Mouse (Mus musculus) megakaryocyte progenitor cell, adult 5-6 weeks (primary cell): Measurements from ENCODE around the gene Btla. TPM values are rescaled to one million over a fixed set of nuclear protein-coding genes. Genes with fewer than 3 reads are reported as not detected.
A peak's percentile ranks its signal among the peaks of the same experiment; 100 is the strongest.

Experiments used
- ATAC-seq: replicated peaks from 2 replicates; pipeline ENCODE4 v1.8.0; 2016; ENCODE audit warnings: mild to moderate bottlenecking, moderate TSS enrichment, inconsistent platforms; ENCODE audit not compliant: poor library complexity
- total RNA-seq, 2 experiments: library from RNA; stranded (forward) in 1 of 2; stranded (reverse) in 1 of 2; fragments of 157-497, 149-512 nt in 1 of 2; fragments of 200-1000 nt in 1 of 2; gene quantifications; 2 replicates each; pipeline versions ENCODE4 v1.2.3 to v1.2.4; 2015 to 2017

The Btla gene
- total RNA-seq (2015): 6.1 and 7.0 TPM in 2 replicates
- total RNA-seq (2017): 6.6 and 7.6 TPM in 2 replicates

DNA sequence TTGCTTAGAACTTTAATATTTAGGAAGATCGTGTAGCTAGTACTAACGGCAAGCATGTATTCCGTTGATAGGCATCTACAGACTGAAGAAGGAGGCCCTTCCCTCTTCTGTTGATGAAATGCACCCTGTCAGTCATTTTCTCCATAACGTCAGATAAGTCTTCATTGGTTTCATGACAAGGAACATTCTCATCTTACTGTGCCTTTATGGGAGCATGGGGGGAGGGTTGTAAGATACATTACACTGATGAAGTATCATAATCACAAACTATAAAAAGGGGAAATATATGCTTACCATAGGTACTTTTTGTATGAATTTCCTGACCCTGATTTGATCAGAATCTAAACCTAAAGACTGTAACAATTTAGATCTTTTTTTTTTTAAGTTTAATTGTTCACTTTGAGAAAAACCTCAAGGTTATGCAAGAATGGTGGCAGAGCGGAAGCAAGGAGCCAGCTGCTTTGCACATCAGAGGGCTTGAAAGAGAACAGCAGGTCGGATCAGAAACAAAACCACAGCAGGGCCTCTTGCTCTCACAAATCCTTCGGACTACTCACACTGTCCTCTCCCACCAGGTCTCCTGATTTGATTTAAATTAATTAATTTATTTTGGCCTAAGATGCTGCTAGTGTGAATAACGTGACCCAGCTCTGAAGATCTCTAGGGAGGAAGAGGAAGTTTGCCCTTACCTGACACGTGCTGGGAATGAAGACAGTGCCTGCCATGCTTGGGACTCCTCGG lies at the start of gene Btla:
Gene Btla (plus strand): TSS at position 668 of the 741 bp plus-strand sequence.
- peak; percentile 75 for ATAC-seq

DNA sequence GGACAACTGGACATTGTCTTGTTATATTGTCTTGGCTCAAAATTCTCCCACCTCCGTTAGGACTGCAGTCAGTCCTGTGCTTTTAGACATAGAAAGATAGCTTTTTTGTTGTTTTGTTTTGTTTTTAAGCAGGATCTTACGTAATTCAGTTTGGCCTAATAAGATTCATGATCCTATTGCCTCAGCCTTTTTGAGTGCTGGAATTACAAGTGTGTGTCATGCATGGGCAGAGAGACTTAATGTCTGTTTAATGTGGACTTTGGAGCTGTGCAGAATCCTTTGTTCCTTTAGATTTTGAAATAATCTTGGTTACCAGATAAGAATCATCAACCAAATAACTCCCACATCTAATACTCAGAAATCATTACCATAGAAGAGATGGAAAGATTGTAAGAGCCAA lies 45.6 kb upstream of the Btla start:
- no peak for ATAC-seq

DNA sequence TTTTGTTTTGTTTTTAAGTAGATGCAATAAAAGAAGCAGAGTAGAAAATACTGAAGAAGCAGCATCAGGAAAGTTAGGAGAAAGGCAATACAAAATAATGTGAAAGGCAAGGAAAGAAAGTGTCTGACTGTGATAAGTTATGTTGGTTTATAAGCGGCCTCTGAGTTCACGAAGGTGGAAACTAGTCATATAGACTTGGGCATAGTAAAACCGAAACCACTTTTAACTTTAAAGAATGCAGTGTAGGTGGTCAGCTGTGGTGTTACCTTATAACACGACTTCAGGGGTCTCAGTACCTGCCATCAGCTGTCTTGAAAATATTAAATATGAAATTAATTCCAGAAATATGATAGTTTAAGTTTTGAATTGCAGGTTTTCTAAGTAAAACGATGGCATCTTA lies 42.3 kb upstream of the Btla start:
- no peak for ATAC-seq

DNA sequence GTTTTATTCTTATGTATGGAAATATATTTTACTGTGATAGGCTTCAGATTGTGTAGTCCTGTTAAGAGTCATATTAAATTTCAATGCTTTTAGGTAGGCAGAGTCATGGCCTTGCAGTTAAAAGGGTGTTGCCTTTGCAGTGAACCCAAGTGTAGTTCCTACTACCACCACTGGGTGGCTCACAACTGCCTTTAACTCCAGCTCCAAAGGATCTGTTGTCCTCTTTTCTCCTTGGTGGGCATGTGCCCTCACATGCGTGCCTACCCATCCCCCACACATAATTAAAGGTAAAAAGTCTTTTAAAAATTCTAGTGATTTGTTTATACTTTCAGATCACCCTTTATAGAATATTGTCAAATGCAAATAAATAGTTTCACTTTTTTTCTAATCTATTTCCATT lies 31.5 kb upstream of the Btla start:
- ATAC-seq: peak; percentile 97

DNA sequence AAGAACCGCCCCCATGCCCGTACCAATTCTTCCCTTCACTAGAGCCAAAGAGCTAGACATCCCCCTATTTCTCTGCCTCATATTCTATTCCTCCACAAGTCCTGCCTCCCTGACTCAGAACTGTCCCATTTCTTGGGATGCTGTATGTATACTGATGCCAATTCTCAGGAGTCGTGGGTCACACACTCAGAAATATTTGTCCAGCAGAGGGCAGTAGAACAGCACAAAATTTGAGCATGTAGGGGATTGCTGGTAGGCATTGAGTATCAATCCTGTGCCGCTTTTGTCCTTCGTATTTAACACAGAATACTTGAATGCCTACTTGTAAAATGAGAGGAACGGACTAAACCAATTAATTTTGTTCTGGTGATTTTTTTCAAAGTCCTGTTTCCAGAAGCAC lies 27.3 kb upstream of the Btla start:
- ATAC-seq: peak; percentile 90

DNA sequence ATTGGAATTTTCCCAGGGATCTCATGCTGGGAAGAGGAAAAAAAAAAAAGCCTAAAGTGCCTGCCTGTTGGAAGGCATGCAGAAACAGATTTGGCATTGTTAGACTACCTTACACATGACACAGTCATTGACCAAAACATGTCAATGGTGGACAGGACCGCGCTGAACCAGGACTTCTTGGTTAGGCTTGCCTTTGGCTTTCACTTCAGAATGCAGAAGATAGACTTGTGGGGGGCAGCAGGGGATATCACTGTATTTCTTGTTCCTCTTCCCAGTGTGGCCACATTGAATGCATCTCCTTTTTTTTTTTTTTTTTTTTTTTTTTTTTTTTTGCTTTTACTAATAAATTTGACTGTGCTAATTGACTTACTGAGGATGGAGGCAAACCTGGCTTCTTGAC lies 22.7 kb upstream of the Btla start:
- ATAC-seq: peak; percentile 66; the same call in 1 of the 2 replicates

DNA sequence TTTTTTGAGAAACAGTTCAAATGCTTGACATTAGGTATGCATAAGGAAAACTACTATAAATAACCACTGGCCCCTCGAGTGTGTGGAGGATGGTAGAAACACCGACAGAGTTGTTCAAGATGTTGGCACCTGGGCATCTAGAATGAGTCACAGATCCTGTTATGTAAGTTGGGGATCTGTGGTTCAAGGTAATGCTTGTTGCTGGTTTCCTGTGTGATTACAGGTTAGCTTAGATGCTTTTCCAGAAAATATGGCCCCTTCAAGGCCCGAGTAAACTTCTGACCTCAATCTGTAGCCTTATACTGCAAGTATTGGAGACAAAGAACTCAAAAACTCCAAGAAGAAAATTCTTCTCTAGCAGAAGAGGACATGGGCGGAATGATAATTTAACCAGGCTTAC lies 19.7 kb upstream of the Btla start:
- ATAC-seq: no peak

DNA sequence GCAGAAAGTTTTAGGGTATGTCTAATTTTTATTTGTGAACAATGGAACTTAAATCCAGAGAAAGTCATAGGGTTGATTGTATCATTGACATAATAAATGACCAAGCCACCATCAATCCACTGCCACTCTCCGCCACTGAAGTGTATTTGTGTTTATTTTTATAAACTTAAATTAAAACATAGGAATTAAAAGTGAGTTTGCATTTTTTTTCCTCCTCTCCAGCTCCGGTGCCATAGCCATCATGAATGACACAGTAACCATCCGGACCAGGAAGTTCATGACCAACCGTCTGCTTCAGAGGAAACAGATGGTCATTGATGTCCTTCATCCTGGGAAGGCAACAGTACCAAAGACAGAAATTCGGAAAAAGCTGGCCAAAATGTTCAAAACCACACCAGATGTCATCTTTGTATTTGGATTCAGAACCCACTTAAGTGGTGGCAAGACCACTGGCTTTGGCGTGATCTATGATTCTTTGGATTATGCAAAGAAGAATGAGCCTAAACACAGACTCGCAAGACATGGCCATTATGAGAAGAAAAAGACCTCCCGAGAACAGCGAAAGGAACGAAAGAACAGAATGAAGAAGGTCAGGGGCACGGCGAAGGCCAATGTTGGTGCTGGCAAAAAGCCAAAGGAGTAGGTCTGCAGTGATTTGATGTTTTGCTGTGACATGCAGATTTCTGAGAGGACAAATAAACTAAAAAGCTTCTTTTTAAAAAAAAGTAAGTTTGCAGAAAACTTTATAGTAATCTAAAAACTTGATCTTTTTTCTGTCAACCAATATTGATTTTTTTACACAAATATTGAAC lies 19.1 kb upstream of the Btla start:
- no peak for ATAC-seq

DNA sequence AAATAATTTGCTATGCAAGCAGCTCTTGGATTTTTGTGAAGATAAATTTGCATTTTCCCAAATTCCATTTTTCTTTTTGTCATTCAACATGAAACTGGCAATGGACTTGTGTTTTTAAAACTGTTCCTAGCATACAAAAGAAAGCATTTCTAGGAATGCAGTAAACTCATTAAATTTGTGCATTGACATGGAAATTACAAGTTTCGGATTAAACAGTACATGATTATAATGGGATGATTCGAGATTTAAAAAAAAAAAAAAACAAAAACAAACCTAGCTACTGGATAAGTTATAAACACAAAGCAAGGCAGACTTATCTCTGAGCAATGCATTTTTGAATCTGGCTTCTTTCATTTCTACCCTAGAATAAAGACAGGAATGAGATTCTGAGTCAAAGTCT lies 2.1 kb upstream of the Btla start:
- no peak for ATAC-seq

DNA sequence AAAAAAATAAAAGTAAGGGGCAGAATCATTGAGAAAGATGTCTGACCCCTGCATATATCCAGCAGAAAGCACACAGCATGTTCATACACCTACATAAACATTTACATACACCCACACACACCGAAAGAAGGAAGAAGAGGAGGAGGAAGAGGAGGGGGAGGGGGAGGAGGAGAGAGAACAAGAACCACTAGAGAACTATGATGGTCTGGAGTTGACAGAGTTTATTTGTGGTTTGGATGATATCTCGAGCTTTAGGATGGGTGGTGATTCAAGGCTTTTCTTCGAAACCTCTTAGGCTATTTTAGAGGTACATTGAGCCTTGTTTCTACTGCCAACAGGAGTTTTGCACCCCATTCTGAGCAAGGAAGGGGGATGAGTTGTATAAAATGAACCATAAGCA lies 1.3 kb upstream of the Btla start:
- no peak for ATAC-seq

DNA sequence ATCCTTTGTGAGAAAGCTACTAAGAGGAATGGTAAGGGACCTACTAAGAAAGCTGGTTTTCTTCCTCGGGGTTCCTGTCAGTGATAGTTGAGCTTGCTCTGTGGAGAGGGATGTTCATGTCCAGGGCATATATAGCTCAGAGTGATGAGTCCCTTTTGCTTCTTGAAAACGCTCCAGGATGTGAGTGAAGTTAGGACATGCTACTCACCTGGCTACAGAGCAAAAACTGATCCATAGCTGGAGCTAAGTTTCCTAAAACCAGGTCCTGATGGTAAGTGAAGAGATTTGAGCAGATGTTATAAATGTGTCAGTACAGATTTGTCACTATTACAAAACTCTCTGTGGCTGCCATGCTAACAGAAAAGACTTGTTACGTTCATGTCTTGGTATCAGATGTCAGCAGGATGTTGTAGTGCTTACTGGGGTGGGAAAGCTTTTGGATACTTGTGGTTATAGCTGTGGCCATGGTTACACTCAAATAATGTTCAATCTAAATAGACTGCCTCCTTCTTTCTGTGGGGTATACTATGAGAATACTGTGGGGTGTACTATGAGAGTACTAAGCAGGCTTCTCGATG lies 405 bp downstream of the Btla start:
- peak; percentile 23; the same call in 1 of the 2 replicates for ATAC-seq

DNA sequence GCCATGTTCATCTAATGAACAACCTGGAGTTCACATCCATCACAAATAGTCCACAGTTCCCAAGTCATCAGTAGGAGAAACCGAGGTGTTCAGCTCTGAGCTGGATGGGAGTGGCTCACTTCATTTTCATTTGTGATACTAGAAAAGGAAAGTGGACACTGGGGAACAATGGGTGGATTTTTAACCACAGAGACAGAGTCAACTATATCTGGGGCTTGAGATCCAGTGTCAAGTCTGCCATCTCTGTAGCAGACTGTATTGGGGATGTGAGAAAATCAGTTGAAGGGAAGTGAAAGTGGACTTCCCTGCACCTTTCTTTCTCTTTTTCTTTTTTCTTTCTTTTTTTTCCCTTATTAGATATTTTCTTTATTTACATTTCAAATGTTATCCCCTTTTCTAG lies 2.9 kb downstream of the Btla start:
- peak; percentile 45; the same call in 1 of the 2 replicates for ATAC-seq

DNA sequence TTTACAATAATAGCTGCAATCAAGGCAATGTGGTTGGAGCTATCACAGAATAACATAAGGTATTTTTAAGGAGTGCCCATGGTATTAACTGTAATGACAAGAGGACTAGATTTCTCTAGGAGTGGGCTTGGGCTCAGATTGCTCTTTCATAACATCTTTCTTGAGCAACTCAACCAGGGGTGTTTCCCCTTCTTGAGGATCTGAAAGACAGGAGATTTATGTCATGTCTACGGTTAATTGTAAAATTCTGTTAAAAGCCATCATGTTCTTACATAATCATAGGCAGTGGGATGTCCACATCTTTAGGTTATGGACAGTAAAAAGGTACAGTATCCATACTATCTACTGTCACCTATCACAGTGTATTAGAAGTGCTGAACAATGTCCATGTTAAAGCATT lies 7.2 kb downstream of the Btla start:
- ATAC-seq: peak; percentile 90

DNA sequence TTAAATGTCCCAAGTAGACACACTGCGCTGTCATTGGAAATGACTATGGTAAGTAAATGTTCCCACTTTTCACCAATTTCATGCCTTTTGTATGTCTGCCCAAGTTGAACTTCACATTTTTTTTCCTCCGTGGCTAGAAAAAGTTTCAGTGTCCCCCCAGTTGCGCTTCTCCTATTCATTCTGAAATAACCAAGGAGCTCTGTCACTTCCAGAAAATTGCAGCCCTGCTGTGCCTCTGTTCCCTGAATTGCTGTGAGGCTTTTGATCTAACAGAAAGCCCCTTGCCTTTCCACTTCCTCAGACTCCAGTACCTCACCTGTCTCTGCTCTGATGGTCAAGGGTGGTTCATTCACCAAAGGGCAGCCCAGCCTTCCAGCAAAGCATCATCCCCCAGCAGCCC lies 8.9 kb downstream of the Btla start:
- peak; percentile 37; the same call in 1 of the 2 replicates for ATAC-seq

DNA sequence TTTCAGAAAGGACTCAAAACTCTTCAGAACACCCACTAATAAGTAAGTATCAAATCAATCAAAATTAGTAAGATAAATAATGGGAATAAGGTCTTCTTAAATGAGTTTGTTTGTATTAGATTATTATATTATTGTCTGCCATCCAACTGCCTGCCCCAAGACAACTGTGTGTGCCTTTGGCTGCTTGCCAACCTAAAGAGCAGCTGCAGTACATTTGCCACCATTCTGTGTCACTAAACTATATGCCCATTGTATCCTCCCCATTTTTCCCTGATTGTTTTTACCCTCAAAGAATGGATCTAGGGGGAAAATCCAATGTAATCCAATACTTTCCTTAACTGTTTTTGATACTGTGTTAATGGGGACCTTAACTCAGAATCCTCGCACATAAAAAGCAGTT lies 18.6 kb downstream of the Btla start:
- ATAC-seq: no peak

DNA sequence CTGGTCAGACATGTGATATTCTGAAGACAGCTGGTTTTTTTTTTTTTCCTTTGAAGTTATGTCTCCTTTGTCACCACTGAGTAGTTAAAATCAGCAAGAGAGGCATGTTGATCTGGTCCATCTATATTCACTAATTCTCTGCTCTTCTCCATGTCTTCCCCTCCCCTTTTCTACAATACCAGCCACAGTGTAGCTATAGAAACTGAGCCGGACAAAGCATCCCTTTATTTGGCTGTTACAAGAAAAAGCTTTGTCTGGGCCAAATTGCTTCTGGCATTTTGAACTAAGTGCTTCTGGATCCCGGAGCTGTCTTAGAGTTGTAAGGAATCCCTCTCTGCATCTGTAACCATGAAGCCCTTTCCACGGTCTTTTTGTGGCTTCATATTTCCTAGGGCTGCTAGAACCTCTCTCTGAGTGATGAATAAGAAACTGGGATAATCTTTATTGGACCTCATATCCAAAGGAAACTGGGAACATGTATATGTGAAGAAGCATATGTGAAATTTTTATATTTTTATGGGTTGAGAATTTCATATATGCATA lies 20.9 kb downstream of the Btla start:
- no peak for ATAC-seq

DNA sequence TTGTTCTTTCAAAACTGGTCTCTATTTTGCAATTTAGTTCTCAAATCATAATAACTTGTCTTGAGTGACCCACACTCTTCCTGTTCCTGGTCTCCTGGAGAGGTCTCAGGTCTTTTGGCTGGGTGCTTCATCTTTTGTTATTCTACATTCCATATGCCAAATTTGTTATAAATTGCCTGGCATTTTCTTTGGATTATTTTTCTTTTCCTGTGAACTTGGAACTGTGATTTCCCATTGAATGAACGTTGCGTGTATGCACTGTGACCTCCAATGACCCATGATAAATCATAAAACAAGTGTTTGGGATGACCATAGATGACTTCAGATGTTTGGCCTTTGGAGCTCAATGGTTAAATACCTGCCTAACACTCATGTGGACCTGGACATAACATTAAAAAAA lies 25.6 kb downstream of the Btla start:
- ATAC-seq: no peak

DNA sequence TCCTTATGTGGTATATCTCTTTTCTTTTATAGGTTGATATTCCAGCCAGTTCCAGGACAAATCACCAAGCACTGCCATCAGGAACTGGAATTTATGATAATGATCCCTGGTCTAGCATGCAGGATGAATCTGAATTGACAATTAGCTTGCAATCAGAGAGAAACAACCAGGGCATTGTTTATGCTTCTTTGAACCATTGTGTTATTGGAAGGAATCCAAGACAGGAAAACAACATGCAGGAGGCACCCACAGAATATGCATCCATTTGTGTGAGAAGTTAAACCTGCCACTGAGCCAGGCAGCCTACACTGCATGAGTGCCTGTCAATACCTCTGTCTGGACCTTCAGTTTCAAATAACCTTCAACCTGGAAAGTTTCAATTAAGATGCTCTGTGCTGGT lies 26.2 kb downstream of the Btla start:
- ATAC-seq: no peak

DNA sequence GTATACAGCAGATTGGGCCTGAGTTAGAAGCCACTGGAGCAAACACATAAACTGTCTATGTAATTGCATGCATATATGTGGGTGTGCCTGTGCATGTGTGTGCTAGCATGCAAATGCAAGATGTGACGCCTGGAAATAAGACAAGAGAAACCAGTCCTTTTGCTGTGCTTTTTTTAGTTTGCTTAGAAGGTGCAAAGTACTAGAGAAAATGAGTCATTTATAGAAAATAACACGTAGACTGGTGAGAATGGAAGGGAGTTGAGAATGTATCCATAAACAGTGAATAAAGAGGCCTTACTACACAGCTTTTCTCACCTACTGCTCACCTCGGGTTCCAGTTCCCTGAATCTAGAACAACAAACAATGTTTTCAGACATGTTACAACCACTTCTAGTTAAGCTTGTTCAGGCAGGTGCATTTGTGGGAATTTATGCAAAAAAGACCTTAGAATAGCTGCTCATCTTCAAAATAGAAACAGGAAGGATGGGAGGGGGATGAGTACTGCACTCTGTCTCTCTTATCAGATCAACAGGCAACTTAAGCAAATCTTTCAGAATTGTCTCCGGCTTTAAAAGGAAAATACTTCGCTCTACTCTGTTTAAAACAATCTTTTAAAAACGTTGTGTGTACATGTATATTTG lies 27.8 kb downstream of the Btla start:
- no peak for ATAC-seq

DNA sequence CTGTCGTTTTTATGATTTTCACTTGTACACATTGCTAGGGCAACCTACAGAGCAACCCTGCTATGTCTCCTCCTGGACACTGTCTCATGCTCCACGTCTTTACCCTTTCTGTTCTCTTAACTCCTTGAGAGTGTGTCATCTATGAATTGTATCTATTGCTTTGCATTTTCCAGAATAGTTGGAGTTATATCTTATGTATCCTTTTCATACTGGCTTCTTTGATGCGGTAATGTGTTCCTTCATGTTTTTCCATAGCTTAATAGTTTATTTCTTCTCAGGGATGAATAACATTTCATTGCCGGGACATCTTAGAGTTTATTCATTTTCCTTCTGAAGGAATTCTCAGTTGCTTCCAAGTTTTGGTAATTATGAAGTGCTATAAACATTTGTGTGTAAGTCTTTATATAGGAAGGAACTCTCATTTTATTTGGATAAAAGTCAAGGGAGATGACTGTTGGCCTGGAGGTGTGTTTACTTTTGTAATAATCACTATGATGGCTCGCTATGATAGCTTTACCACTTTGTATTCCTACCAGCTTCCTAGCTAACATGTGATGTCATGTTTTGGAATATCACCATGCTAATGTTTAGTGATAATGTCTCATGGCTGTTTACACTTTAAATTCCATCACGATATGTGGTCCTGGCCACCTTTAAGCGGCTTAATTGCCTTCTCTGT lies 31.2 kb downstream of the Btla start:
- no peak for ATAC-seq

DNA sequence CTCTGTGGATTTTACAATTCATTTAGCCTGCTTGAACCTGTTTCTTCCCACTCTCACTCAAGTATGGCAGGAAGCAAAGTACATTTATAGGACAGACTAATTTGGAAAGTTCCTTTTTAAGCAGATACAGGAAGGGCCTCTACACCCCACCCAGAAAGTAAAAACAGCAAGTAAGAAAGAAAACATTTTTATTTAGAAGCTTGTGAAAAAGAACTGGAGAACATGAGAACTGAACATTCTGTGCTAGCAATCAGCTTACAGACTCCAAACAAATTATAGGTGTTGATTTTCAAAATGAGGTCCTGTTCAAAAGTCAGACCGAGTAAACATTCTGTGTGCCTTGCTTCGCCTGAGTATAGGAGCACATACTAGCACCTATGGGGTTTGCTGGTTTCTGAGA lies 32.8 kb downstream of the Btla start:
- ATAC-seq: no peak
